Mouse (Mus musculus): ENCODE results near the gene Slc16a10.
"Not testable (repeated sequence)": the region's sequence is repeated elsewhere in the genome, so short reads cannot be mapped to it uniquely, and the experiment has no call there.

The Slc16a10 gene

DNA sequence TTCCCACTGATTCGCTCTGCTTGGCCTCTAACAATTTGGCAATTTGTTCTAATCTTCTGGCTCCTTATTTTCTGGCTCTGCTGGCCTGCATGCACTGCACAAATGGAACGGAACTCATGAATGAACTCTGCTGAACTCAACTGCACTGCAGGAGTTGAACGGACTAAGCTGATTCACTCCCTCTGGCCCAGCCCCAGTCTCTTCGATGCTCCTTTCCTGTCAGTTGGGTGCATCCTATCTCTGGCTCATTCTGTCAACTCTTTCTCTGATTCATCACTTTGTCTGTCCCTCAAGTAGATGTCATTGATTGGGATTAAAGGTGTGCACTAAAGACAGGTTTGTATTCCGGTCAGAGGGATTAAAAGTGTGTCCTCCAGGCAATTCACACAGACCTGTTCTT, 115.5 kb downstream of the Slc16a10 start:
- no peak for DNase-seq (ENCODE audit: low spot score in 2 of 2)

- no peak for DNase-seq (ENCODE audit: low spot score in 2 of 2)
These were observed 116.5 kb downstream of the Slc16a10 start for GRCm38 (mm10) chr10:40025560-40025959.

DNA sequence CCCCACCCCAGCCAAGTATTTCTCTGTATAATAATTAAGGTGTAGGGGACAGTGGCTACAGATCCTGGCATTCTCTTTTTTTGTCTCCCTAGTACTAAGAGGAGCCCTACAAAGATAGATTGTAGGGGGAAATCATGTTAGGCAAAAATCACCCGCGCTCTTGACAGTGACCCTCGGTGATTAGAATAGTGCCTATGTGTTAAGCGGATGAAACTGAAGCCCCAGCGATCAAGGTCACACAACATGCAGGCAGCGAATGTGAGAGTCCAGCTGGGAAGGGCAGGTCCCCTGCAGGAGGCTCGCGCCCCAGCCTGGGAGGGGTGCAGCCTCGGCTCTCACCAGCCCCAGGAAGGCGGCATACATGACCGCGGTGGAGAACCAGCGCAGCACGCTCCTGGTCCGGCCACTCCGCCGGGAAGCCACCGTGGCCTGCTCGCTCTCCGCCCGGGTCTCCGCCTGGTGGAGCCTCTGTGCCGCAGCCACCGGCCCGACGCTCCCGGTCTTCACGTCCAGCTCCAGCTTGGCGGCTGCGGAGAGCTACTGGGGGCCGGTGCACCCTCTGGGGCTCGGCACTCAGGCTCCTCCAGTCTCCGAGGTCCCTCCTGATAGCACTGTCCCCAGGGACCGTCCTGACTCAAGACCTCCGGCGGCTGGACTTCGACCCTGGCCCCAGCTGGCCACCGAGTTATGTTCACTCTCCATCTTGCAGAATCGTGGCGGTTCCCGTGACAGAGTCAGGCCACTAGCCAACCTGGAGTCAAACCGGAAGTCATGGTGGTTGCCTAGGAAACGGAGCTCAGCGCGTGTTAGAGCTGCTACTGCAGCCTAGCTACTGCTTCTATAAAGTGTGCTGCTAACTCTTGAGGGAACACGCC, 117.3 kb downstream of the Slc16a10 start, which contains the start of gene Mfsd4b1:
TSS of gene Mfsd4b1 (minus strand) at position 715 of the 875 bp plus-strand sequence.
- peak; percentile 63 to 81 for DNase-seq (ENCODE audit: low spot score in 2 of 2)

- DNase-seq (ENCODE audit: low spot score in 2 of 2) = no peak
These were observed 121.7 kb downstream of the Slc16a10 start for GRCm38 (mm10) chr10:40020401-40020800.

GRCm38 (mm10) chr10:40019492-40019891, 122.6 kb downstream of the Slc16a10 start:
- no peak for DNase-seq (ENCODE audit: low spot score in 2 of 2)

- DNase-seq (ENCODE audit: low spot score in 2 of 2) = no peak
These were observed 123.7 kb downstream of the Slc16a10 start for GRCm38 (mm10) chr10:40018261-40018860.

GRCm38 (mm10) chr10:40009591-40009990, 132.5 kb downstream of the Slc16a10 start:
- DNase-seq (ENCODE audit: low spot score in 2 of 2) = no peak

DNA sequence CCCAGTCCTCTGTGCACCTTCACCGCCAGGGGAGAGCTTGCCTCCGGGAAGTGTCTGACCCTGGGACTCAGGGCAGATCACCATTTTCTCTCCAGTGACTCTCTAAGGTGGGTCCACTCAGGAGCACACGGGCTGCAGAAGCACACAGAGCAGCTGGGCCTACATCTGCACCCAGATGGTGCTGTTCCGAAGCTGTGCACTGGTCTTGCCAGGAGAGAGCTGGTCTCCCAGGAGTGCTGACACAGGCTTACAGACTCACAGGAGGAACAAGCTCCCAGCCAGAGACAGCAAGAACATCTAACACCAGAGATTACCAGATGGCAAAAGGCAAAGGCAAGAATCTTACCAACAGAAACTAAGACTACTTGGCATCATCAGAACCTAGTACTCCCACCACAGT, 133.2 kb downstream of the Slc16a10 start:
- DNase-seq (ENCODE audit: low spot score in 2 of 2) = not testable (repeated sequence)

GRCm38 (mm10) chr10:40007953-40008352, 134.1 kb downstream of the Slc16a10 start:
- no peak for DNase-seq (ENCODE audit: low spot score in 2 of 2)

- no peak for DNase-seq (ENCODE audit: low spot score in 2 of 2)
These were observed 135.1 kb downstream of the Slc16a10 start for GRCm38 (mm10) chr10:40006963-40007362.

DNA sequence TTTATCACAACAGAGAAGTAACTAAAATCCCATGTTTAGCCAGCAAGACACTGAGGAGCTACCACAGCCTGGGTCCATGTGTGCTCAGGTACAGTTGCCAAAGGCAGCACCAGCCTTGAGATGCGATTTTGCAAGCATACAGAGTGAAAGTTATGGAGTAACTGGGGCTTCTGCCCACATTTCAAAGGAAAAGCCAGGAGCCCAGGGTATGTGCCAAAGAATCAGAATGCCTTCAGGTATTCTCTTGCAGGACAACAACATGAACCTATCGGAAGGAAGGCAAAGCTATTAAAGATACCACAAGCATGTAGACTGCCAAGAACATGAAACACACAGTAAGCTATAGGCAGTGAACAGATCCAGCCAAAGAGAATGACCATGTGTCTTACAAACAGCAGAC, 141.3 kb downstream of the Slc16a10 start:
- no peak for DNase-seq (ENCODE audit: low spot score in 2 of 2)

DNA sequence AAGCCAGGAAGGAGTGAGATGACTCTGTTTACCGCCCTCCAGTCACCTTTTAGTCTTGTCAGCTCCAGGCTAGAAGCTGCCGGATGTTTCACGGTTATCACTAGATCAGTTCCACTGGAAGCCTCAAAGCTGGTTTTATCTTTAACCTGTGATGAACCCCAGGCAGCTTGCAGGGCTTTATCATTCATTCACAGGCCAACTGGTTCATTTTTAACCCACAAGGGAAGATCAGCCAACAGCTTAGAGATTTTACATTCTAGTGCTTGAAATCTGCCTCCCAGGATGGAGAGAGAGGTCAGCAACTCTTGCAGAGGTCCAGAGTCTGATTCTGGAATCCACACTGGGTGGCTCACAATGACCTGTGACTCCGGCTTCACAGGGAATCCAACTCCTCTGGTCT, 150.9 kb downstream of the Slc16a10 start:
- DNase-seq (ENCODE audit: low spot score in 2 of 2) = no peak

DNA sequence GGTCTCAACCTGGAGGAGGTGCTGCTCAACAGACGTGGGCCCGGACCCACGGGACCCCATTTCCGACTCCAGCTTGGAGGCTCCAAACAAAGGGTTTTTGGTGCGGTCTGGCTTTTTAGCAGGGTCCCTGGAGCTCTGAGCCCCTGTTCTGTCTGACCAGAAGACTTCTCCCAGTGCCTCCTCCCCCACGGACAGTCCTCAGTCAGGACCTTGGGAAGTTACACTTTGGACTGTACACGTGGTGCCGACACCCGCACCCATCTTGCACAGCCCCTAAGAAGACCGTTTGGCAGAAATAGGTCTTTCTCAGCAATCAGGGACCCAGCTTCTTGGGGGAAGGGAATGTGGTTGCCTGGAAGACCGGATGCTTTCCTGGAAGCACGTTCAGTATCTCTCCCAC, 155.6 kb downstream of the Slc16a10 start, which contains the start of gene Mfsd4b5:
TSS of gene Mfsd4b5 (minus strand) at position 181 of the 400 bp plus-strand sequence.
- no peak for DNase-seq (ENCODE audit: low spot score in 2 of 2)

Data from frontal cortex, postnatal 25 days (tissue).